19 mouse cellular contexts compared by ENCODE assay signal in genomic region chr2:134682326-134682725, GRCm38 (mm10).
"Had no signal": no experiment of that assay in that cellular context is flagged by ENCODE, and none has a peak within 500 bp of the region (broad histone marks: within the 10 kb centered on the region; RNA-seq: fewer than 3 reads in every experiment).

No protein-coding gene starts in this region.

- ATAC-seq: intestine, embryonic 15.5 days; liver, embryonic 12.5 days had no signal

- H3K9ac ChIP-seq: intestine, embryonic 15.5 days; limb, embryonic 13.5 days; liver, embryonic 12.5 days; liver, embryonic 15.5 days; lung, embryonic 15.5 days; neural tube, embryonic 12.5 days; neural tube, embryonic 15.5 days had no signal

- H3K9me3 ChIP-seq: intestine, embryonic 15.5 days; limb, embryonic 13.5 days; liver, embryonic 12.5 days; liver, embryonic 15.5 days; lung, embryonic 15.5 days; megakaryocyte, embryonic 14.5 days; neural tube, embryonic 12.5 days; neural tube, embryonic 15.5 days had no signal

- H3K36me3 ChIP-seq: intestine, embryonic 15.5 days; limb, embryonic 13.5 days; liver, embryonic 12.5 days; liver, embryonic 15.5 days; lung, embryonic 15.5 days; neural tube, embryonic 12.5 days; neural tube, embryonic 15.5 days had no signal

- DNase-seq: kidney, adult 18-20 months; kidney, adult 9 months; kidney, postnatal 14 days; kidney, postnatal 4 days; left cerebral cortex, postnatal 4 days; liver; lung, adult 18-20 months; lung, postnatal 10 days; lung, postnatal 36 days; thymus, adult 18-20 months; thymus, postnatal 36 days had no signal

- H3K27ac ChIP-seq: intestine, embryonic 15.5 days; limb, embryonic 13.5 days; liver, embryonic 12.5 days; liver, embryonic 15.5 days; lung, embryonic 15.5 days; neural tube, embryonic 12.5 days; neural tube, embryonic 15.5 days had no signal

- H3K4me1 ChIP-seq: intestine, embryonic 15.5 days; limb, embryonic 13.5 days; liver, embryonic 12.5 days; liver, embryonic 15.5 days; lung, embryonic 15.5 days; megakaryocyte, embryonic 14.5 days; neural tube, embryonic 12.5 days; neural tube, embryonic 15.5 days had no signal

- H3K4me2 ChIP-seq: intestine, embryonic 15.5 days; limb, embryonic 13.5 days; liver, embryonic 12.5 days; liver, embryonic 15.5 days; lung, embryonic 15.5 days; neural tube, embryonic 12.5 days; neural tube, embryonic 15.5 days had no signal

- H3K27me3 ChIP-seq: intestine, embryonic 15.5 days; limb, embryonic 13.5 days; liver, embryonic 12.5 days; liver, embryonic 15.5 days; lung, embryonic 15.5 days; megakaryocyte, embryonic 14.5 days; neural tube, embryonic 12.5 days; neural tube, embryonic 15.5 days had no signal

- H3K4me3 ChIP-seq: intestine, embryonic 15.5 days; limb, embryonic 13.5 days; liver, embryonic 12.5 days; liver, embryonic 15.5 days; lung, embryonic 15.5 days; megakaryocyte, embryonic 14.5 days; neural tube, embryonic 12.5 days; neural tube, embryonic 15.5 days had no signal
